Mouse (Mus musculus): ENCODE results near the gene Proca1.

- no peak for TF ChIP-seq CTCF (IDR thresholded peaks at IDR 0.05)
- no peak for TF ChIP-seq EP300 (IDR thresholded peaks at IDR 0.05)
Measured at GRCm38 (mm10) chr11:78211513-78211912, 18.3 kb downstream of the Proca1 start.
